Mouse (Mus musculus): Measurements from ENCODE around the gene Rbp4.

Rbp4 gene

GRCm38 (mm10) chr19:38089358-38089757 is 35.7 kb downstream of the Rbp4 start:
- DNase-seq (ENCODE audit: low spot score), result no peak

- DNase-seq (ENCODE audit: low spot score), result peak; percentile 45
Measured at GRCm38 (mm10) chr19:38086948-38087551, 38.0 kb downstream of the Rbp4 start.

DNA sequence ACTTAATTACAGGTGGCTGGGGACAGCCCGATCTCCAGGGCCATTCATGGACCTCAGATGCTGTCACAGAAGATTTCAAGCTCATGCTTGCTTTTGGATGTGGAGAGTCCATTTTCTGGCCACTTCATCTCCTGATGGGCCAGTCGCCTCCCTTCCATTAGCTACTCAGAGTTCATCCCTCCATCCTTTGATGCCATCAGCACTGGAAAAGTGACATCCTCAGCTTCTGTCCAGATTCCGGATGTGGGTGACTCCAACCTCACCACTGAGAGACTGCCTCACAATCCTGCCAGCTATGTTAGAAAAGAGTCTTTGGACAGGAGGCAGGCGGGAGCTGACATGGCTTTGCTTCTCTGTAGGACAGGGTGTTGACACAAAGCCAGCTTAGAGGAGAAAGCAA is 39.2 kb downstream of the Rbp4 start:
- no peak for DNase-seq (ENCODE audit: low spot score)

- DNase-seq (ENCODE audit: low spot score), result no peak
Measured at GRCm38 (mm10) chr19:38082931-38083525, 42.1 kb downstream of the Rbp4 start.

GRCm38 (mm10) chr19:38081361-38081760 is 43.7 kb downstream of the Rbp4 start:
- DNase-seq (ENCODE audit: low spot score), result no peak

DNA sequence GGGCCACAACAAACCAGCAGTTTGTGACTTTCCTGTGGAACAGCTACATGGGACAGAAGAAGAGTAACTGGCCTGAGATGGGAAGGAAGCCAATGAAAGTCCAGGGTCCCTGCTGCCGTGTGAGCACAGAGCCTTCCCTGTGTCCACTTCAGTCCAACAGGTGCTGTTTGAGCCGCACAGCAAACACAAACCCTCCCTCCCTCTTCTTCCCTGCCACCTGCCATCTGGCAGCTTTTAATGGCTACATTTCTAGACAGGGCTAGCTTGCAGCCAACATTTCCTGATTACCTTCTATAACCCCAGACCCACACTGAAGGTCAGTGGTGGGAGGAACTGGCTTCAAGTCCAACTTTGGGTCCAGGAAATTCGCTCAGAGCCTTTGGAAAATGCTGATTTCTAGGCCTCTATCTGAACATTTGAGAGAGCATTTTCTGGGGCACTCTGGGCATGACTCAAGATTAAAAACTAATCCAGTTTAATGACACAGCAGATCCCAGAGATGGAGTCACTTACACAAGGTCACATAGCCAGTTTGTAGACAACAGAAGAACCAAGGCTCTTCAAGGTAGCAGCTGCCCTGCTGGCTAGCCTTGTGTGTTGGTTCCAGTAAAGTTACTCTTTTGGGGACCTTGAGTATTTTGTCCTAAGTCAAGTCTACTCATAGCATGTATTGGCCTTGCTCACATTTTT is 47.1 kb downstream of the Rbp4 start:
- no peak for DNase-seq (ENCODE audit: low spot score)

DNA sequence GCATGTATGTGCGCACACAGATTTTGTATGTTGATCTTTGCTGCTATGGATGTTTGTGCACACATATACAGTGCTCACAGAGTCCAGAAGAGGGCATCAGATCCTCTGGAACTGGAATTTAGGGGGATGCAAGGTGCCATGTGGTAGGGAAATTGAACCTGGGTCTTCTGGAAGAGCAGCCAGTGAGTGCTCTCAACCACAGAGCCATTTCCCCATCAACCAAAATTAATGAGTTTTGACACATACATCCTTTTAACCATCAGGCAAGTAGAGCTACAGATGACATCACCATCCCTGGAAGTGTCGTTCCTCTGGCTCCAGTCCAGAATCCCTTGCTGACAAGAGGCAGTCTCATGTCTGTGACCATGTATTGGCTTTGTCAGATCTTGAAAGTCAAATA is 48.8 kb downstream of the Rbp4 start:
- DNase-seq (ENCODE audit: low spot score), result peak; percentile 35

DNA sequence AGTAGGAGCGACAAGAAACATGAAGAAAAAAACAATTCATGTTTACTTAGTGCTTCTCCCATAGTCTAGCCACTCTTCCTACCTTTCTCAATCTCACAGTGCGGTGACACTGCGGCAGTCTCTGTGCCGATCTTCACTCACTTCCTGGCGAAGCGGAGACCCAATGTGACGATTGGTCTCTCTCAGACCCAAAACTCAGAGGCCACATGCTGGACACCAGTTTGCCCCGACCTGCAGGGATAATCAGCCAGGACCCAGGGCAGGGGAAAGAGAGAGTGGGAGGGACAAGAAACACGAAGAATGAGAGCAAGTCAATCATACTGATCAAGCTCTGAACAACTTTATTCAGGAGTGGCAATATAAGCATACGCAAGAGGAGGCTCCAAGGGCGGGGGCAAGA is 50.0 kb downstream of the Rbp4 start:
- no peak for DNase-seq (ENCODE audit: low spot score)

- DNase-seq (ENCODE audit: low spot score), result no peak
Measured at GRCm38 (mm10) chr19:38073226-38073625, 51.9 kb downstream of the Rbp4 start.

Measured in retina, embryonic 14.5 days (tissue).